Mouse (Mus musculus) stomach, embryonic 14.5 days (tissue): ENCODE data around the gene Fjx1. TPM values are rescaled to one million over a fixed set of nuclear protein-coding genes. Genes with fewer than 3 reads are reported as not detected.

Experiments used
- ATAC-seq: fragments of 200-750 bp; cut with Nextera tagmentation; 2 replicates; pipeline ENCODE4 v1.8.0; 2017; ENCODE audit warnings: low read depth, moderate TSS enrichment; ENCODE audit not compliant: insufficient number of reproducible peaks, insufficient read depth, low FRiP score
- H3K27ac ChIP-seq: fragments of 300-500 bp; sonication (generic); 2 replicates; pipeline ENCODE4 v1.5.1; 2014; ENCODE audit warnings: mild to moderate bottlenecking, low read length, moderate library complexity, mixed read lengths
- H3K27me3 ChIP-seq: fragments of 300-500 bp; sonication (generic); 2 replicates; pipeline ENCODE4 v1.6.1; 2014; ENCODE audit warnings: low read length, control low read depth, mixed read lengths; ENCODE audit not compliant: control insufficient read depth, insufficient read depth
- H3K36me3 ChIP-seq: fragments of 300-500 bp; sonication (generic); 2 replicates; pipeline ENCODE4 v1.6.1; 2014; ENCODE audit warnings: mild to moderate bottlenecking, control low read depth, low read length, moderate library complexity, mixed read lengths; ENCODE audit not compliant: control insufficient read depth, insufficient read depth
- H3K4me1 ChIP-seq: fragments of 300-500 bp; sonication (generic); 2 replicates; pipeline ENCODE4 v1.6.1; 2014; ENCODE audit warnings: low read length, control low read depth, mixed read lengths; ENCODE audit not compliant: control insufficient read depth, insufficient read depth
- H3K4me2 ChIP-seq: fragments of 300-500 bp; sonication (generic); replicated peaks from 2 replicates; pipeline ENCODE4 v1.6.1; 2014; ENCODE audit warnings: low read depth, low read length, control low read depth
- H3K4me3 ChIP-seq: fragments of 300-500 bp; sonication (generic); 2 replicates; pipeline ENCODE4 v1.5.1; 2014; ENCODE audit warnings: low read depth, low read length, control low read depth
- H3K9ac ChIP-seq: fragments of 300-500 bp; sonication (generic); replicated peaks from 2 replicates; pipeline ENCODE4 v1.6.1; 2014; ENCODE audit warnings: low read depth, mild to moderate bottlenecking, control low read depth, low read length, moderate library complexity, mixed read lengths
- H3K9me3 ChIP-seq: fragments of 300-500 bp; sonication (generic); 2 replicates; pipeline ENCODE4 v1.6.1; 2016; ENCODE audit warnings: low read depth, low read length, control low read depth; ENCODE audit not compliant: control insufficient read depth
- WGBS: fragments of 180-500 bp; shearing (Covaris S2); extraction: QIAGEN DNeasy Blood & Tissue Kit; methylation state at CpG from one replicate; pipeline ENCODE4 v1.1.7; 2014; 5-methylcytosine and 5-hydroxymethylcytosine counted together
- polyA plus RNA-seq: library from polyadenylated mRNA; unstranded; fragments of >200 nt; fragmentation: Nextera tagmentation; extraction: Ambion mirVana; gene quantifications from 2 replicates; pipeline ENCODE4 v1.2.1, GENCODE M21; 2014

Gene Fjx1
- polyA plus RNA-seq, 1 experiment from 2014 or later: 6.3 TPM

DNA sequence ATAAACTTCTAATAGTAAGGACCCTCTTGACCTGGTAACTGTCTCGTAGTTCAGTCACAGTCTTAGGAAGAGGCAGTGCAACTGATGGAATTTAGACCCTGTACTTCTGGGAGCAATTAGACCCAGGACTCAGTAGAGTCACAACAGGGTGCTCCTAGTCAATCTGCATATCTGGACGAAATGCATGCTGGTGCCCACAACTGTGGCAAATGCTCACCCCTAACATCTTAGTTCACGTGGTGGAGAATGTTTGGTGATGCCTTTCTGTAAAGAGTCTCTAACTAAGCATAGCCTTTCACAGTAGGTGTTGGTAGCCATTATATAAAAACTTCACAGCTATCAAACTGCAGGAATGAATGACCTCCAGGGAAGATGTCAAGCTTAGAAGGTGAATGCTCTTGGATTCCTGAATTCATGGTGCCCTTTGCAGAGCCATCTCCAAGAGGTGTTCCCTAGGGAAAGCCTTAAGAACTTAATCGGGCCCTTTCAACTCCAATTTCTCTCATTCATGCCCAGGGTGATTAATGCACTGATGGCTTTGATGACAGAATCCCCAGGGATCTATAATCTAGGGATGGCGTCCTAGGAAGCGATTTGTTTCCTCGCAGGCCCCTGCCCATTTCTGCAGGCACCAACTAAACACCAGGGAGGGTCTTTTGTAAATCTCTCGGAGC, 14.8 kb downstream of the Fjx1 start:
- H3K27ac ChIP-seq: no peak overlapping the region
- no peak overlapping the region for H3K9ac ChIP-seq
- H3K4me2 ChIP-seq: no peak overlapping the region
- H3K27me3 ChIP-seq: no peaks in the 10 kb centered on the region
- H3K36me3 ChIP-seq: no peaks in the 10 kb centered on the region
- ATAC-seq: no peak
- no peaks in the 10 kb centered on the region for H3K9me3 ChIP-seq
- H3K4me1 ChIP-seq: no peaks in the 10 kb centered on the region
- WGBS: 62% methylated on average over 8 of the region's 8 CpGs
- H3K4me3 ChIP-seq: no peak overlapping the region

DNA sequence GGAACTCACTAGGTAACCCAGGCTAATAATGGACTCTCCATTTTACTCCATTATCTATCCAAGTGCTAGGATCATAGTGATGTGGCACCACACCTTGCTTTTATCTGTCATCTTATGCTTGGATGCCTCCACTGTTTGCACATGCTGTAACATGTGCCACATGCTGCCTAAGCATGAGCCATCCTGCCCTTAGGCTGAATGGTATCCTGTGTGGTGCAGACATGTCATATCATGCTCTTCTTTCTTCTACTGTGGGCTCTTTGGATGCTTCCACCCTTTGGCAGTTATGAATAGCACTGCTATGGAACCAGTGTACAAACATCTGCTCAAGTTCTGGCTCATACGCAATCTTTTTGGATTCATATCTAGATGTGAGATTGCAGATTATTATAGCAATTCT, 18.4 kb downstream of the Fjx1 start:
- no peaks in the 10 kb centered on the region for H3K36me3 ChIP-seq
- WGBS: 77% methylated on average over 1 of the region's 1 CpGs
- no peak overlapping the region for H3K9ac ChIP-seq
- no peak overlapping the region for H3K4me3 ChIP-seq
- H3K27me3 ChIP-seq: no peaks in the 10 kb centered on the region
- no peaks in the 10 kb centered on the region for H3K9me3 ChIP-seq
- H3K27ac ChIP-seq: no peak overlapping the region
- no peak overlapping the region for H3K4me2 ChIP-seq
- ATAC-seq: no peak
- no peaks in the 10 kb centered on the region for H3K4me1 ChIP-seq

- ATAC-seq: no peak
- H3K4me2 ChIP-seq: no peak overlapping the region
- H3K27ac ChIP-seq: no peak overlapping the region
- no peak overlapping the region for H3K4me3 ChIP-seq
- no peaks in the 10 kb centered on the region for H3K4me1 ChIP-seq
- H3K36me3 ChIP-seq: no peaks in the 10 kb centered on the region
- no peak overlapping the region for H3K9ac ChIP-seq
- 37% methylated on average over 4 of the region's 4 CpGs for WGBS
- H3K27me3 ChIP-seq: no peaks in the 10 kb centered on the region
- no peaks in the 10 kb centered on the region for H3K9me3 ChIP-seq
Observed at GRCm38 (mm10) chr2:102431084-102431483, 21.2 kb downstream of the Fjx1 start.

DNA sequence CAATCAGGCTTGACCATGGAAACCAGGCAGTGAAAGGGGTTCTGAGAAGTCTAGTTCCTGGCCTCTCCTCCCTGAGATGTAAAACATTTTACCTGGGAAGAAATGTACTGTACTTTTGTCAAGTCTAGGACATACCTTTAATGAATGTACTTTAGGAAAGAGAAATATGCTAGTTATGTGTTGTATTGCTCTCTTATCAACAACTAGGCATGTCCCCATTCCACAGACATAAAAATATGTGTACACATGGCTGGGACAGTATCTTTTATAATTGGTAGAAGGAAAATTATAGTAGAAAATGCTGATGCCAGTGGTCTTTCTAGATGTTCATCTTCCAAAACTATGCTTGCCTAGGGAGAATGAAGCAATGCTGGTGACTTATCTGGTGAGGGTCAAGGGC, 24.3 kb downstream of the Fjx1 start:
- H3K27ac ChIP-seq: no peak overlapping the region
- ATAC-seq: no peak
- H3K4me3 ChIP-seq: no peak overlapping the region
- H3K27me3 ChIP-seq: no peaks in the 10 kb centered on the region
- H3K36me3 ChIP-seq: no peaks in the 10 kb centered on the region
- no peak overlapping the region for H3K9ac ChIP-seq
- no peaks in the 10 kb centered on the region for H3K9me3 ChIP-seq
- H3K4me2 ChIP-seq: no peak overlapping the region
- no peaks in the 10 kb centered on the region for H3K4me1 ChIP-seq

GRCm38 (mm10) chr2:102426434-102426833, 25.9 kb downstream of the Fjx1 start:
- Histone ChIP-seq H3K9me3 (no peaks in the 10 kb centered on the region), H3K4me2 (no peak overlapping the region), H3K36me3 (no peaks in the 10 kb centered on the region), H3K4me3 (no peak overlapping the region), H3K9ac (no peak overlapping the region), H3K27ac (no peak overlapping the region), H3K4me1 (no peaks in the 10 kb centered on the region), H3K27me3 (no peaks in the 10 kb centered on the region)
- ATAC-seq: no peak
- 67% methylated on average over 3 of the region's 3 CpGs for whole genome bisulfite sequencing

GRCm38 (mm10) chr2:102416149-102416743, 36.1 kb downstream of the Fjx1 start:
- Histone ChIP-seq H3K27ac (no peak overlapping the region), H3K4me1 (no peaks in the 10 kb centered on the region), H3K27me3 (no peaks in the 10 kb centered on the region), H3K4me3 (no peak overlapping the region), H3K36me3 (no peaks in the 10 kb centered on the region), H3K9me3 (no peaks in the 10 kb centered on the region), H3K4me2 (no peak overlapping the region), H3K9ac (no peak overlapping the region)
- ATAC-seq: peak; percentile 49; the same call in 1 of the 2 replicates
- WGBS: 75% methylated on average over 14 of the region's 14 CpGs

DNA sequence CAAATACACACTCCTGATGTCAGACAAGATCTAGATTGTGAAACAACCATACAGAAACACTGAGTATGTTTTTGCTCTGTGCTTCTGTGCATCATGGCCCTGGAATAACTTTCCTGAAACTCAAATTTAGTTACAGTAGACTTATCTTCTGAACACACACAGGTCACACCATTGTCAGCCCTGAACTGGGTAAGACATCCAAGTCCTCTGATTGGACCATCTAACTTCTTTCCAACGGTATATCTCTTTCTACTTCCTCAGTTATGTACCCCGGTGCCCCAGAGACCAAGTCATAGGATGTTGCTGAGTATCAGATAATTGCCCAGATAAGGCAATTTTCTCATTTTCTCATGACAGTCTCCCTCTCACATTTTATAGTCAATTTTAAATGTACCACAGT, 39.6 kb downstream of the Fjx1 start:
- ATAC-seq: no peak
- Histone ChIP-seq H3K4me2 (no peak overlapping the region), H3K4me3 (no peak overlapping the region), H3K9me3 (no peaks in the 10 kb centered on the region), H3K9ac (no peak overlapping the region), H3K36me3 (no peaks in the 10 kb centered on the region), H3K4me1 (peaks cover 5% of the 10 kb centered on the region; the same call in 1 of the 2 replicates), H3K27me3 (no peaks in the 10 kb centered on the region), H3K27ac (no peak overlapping the region)
- WGBS: 75% methylated on average over 2 of the region's 2 CpGs

- WGBS: 68% methylated on average over 4 of the region's 4 CpGs
- H3K27me3 ChIP-seq: no peaks in the 10 kb centered on the region
- H3K4me3 ChIP-seq: no peak overlapping the region
- ATAC-seq: no peak
- peaks cover 20% of the 10 kb centered on the region; the same call in 1 of the 2 replicates for H3K4me1 ChIP-seq
- no peak overlapping the region for H3K9ac ChIP-seq
- no peak overlapping the region for H3K27ac ChIP-seq
- no peaks in the 10 kb centered on the region for H3K36me3 ChIP-seq
- no peaks in the 10 kb centered on the region for H3K9me3 ChIP-seq
- no peak overlapping the region for H3K4me2 ChIP-seq
Observed at GRCm38 (mm10) chr2:102410615-102411014, 41.7 kb downstream of the Fjx1 start.

DNA sequence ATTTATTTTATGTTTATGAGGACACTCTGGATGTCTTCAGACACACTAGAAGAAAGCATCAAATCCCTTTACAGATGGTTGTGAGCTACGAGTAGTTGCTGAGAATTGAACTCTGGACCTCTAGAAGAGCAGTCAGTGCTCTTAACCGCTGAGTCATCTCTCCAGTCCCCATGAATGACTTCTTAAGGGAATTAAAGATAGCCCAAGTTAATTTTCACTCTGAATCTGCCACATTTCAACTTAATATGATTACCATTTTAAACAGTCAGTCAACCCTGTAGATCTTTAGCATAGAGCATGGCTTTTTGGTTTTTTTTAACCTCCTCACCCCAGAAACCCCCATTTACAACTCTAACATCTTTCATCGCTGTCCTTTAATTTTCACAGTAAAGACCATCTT, 42.6 kb downstream of the Fjx1 start:
- no peak for ATAC-seq
- Histone ChIP-seq H3K4me2 (no peak overlapping the region), H3K27me3 (no peaks in the 10 kb centered on the region), H3K9me3 (no peaks in the 10 kb centered on the region), H3K27ac (no peak overlapping the region), H3K4me3 (no peak overlapping the region), H3K9ac (no peak overlapping the region), H3K4me1 (peaks cover 20% of the 10 kb centered on the region; the same call in 1 of the 2 replicates), H3K36me3 (no peaks in the 10 kb centered on the region)
- WGBS: 85% methylated on average over 3 of the region's 3 CpGs
